ENCODE assay signal across 35 mouse cellular contexts in the genomic region with DNA sequence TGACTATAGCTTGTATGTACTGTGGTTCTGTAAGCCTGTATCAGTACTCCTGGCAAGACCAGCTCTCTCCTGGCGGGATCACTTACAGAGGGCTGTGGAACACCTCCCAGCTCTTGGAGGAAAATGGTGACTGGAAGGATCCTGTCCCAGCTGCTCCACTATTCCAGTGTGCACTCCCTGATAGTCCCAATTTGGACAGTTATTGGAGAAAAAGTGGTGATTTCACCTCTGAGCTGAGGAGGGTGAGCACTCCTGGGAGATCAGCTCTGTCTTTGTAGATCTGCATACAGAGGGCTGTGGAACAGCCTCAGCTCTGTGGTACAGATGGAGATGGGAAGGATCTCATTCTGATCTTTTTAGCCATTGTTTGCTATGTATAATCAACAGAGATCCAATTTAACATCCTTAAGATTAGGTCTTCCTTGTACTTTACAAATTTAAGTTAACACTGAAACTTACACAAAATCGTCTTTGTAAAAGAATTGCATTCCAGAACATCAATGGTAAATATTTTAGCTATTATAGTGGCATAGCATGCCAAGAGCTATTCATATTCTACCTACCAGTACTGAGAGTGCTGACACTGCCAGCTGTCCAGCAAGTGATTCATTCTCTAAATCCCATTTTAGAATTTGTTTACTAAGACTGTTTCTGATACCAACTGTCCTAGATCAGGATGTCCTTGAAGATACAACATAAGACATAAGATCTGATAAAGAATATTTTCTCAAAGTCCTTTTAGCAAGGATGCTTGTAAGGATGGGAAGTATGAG. TPM values are rescaled to one million over a fixed set of nuclear protein-coding genes. Genes with fewer than 3 reads are reported as not detected.
A peak's percentile ranks its signal among the peaks of the same experiment; 100 is the strongest.
DNase-seq lines count a peak whose midpoint lies in the region; ATAC-seq lines count a peak whose summit lies in the region.
"Had no signal": no experiment of that assay in that cellular context is flagged by ENCODE, and none has a peak within 500 bp of the region (broad histone marks: within the 10 kb centered on the region; RNA-seq: fewer than 3 reads in every experiment).

No protein-coding gene starts in this region.

- H3K27me3 ChIP-seq in kidney, embryonic 15.5 days: no peaks in the 10 kb centered on the region
- H3K27me3 ChIP-seq: CH12.LX; liver, embryonic 12.5 days; neural tube, embryonic 12.5 days; stomach, embryonic 15.5 days had no signal

- intact Hi-C loops in left cerebral cortex, postnatal 25 days (cut with DNase I): no loop called here
- intact Hi-C loops in left cerebral cortex, postnatal 4 days (cut with DNase I): loop anchor here (10.0 kb wide), 1 partner anchor 355 kb away; no protein-coding TSS in a partner anchor

- H3K36me3 ChIP-seq in kidney, embryonic 15.5 days: no peaks in the 10 kb centered on the region
- H3K36me3 ChIP-seq: liver, embryonic 12.5 days; neural tube, embryonic 12.5 days; stomach, embryonic 15.5 days had no signal

- no peak overlapping the region for H3K9ac ChIP-seq in kidney, embryonic 15.5 days
- H3K9ac ChIP-seq: forebrain, postnatal 0 days; liver, embryonic 12.5 days; liver, postnatal 0 days; neural tube, embryonic 12.5 days; stomach, embryonic 15.5 days had no signal

- H3K4me1 ChIP-seq in kidney, embryonic 15.5 days: no peaks in the 10 kb centered on the region
- H3K4me1 ChIP-seq: liver, embryonic 12.5 days; neural tube, embryonic 12.5 days; stomach, embryonic 15.5 days had no signal

- no peak overlapping the region for H3K4me2 ChIP-seq in kidney, embryonic 15.5 days
- H3K4me2 ChIP-seq: heart, embryonic 11.5 days; liver, embryonic 12.5 days; midbrain, embryonic 11.5 days; neural tube, embryonic 12.5 days; stomach, embryonic 15.5 days had no signal

- DNase-seq in cerebellum, postnatal 4 days (ENCODE audit: low spot score in 2 of 2): no peak
- DNase-seq in left cerebral cortex, postnatal 25 days (ENCODE audit: low spot score in 2 of 2): peak; percentile 6 to 23
- DNase-seq in left cerebral cortex, postnatal 4 days: no peak
- DNase-seq in cerebellum, adult 9-10 months: peak; percentile 84
- DNase-seq in cerebellum, postnatal 36 days: peak; percentile 31 to 60
- DNase-seq in adrenal gland, adult 8-10 months: no peak
- DNase-seq: adrenal gland, postnatal 10 days; forebrain, postnatal 0 days; gastrocnemius, postnatal 14 days; heart, adult 11 months; kidney, adult 18-20 months; kidney, postnatal 4 days; liver, postnatal 0 days; lung, postnatal 36 days; thymus, postnatal 25 days had no signal

- peak; percentile 84 for ATAC-seq in cerebellum, adult (ENCODE audit: insufficient number of reproducible peaks, low FRiP score, low TSS enrichment)
- ATAC-seq in kidney, embryonic 15.5 days (replicated peaks; ENCODE audit: low FRiP score): no peak
- ATAC-seq: activated CD4-positive, CD25-positive, alpha-beta regulatory T cell, adult 4 months; forebrain, postnatal 0 days; hindbrain, embryonic 16.5 days; liver, embryonic 12.5 days; liver, postnatal 0 days had no signal

- H3K27ac ChIP-seq in kidney, embryonic 15.5 days: no peak overlapping the region
- H3K27ac ChIP-seq: left cerebral cortex, adult 2 months; liver, embryonic 12.5 days; neural tube, embryonic 12.5 days; stomach, embryonic 15.5 days had no signal

- H3K9me3 ChIP-seq in kidney, embryonic 15.5 days (replicated peaks): no peaks in the 10 kb centered on the region
- H3K9me3 ChIP-seq: liver, embryonic 12.5 days; neural tube, embryonic 12.5 days; stomach, embryonic 15.5 days had no signal

- H3K4me3 ChIP-seq in kidney, embryonic 15.5 days (replicated peaks): no peak overlapping the region
- H3K4me3 ChIP-seq: erythroblast, embryonic 14.5 days; left cerebral cortex, adult 2 months; liver, embryonic 12.5 days; myocyte; neural tube, embryonic 12.5 days; stomach, embryonic 15.5 days had no signal

- 84% methylated on average over 2 of the region's 2 CpGs for whole genome bisulfite sequencing in kidney, embryonic 15.5 days

RNA-seq across cellular contexts. Expression of gene Cdh7, which starts 52.6 kb away (rescaled TPM):
- 10 to 100 TPM; 20.1 to 24.4 TPM for total RNA-seq in left cerebral cortex, postnatal 25 days (2021)
- total RNA-seq in left cerebral cortex, postnatal 4 days (2021): 10 to 100 TPM; 18.2 to 19.2 TPM
- under 1 TPM in 1 of 4 experiments, not detected in 3; 0.37 TPM for total RNA-seq in adrenal gland, adult 8-10 months (2022)
- polyA plus RNA-seq in kidney, embryonic 15.5 days (2015; fragmentation: Nextera tagmentation; extraction: Ambion mirVana): 0.14 and 0.18 TPM in 2 replicates
- total RNA-seq: adrenal gland, postnatal 10 days; CH12.LX; ES-E14; gastrocnemius, postnatal 14 days; hematopoietic stem cell, adult 5-6 weeks; megakaryocyte, adult 5-6 weeks had no signal
- polyA plus RNA-seq: activated CD4-positive, CD25-positive, alpha-beta regulatory T cell, adult 4 months; C2C12; erythroblast, embryonic 14.5 days; heart, postnatal 0 days; liver, postnatal 0 days; lung, embryonic 16.5 days; myocyte; small intestine, adult 2 months had no signal

Comparison
In these comparisons a context has a peak if more than half of its experiments do, and no peak if none do; other contexts are left out.
1. DNase-seq: peak in left cerebral cortex, postnatal 25 days (2 of 2), cerebellum, adult 9-10 months (single experiment) and cerebellum, postnatal 36 days (2 of 2); none in cerebellum, postnatal 4 days (0 of 2), left cerebral cortex, postnatal 4 days (single experiment) and adrenal gland, adult 8-10 months (single experiment).
2. RNA of gene Cdh7, which starts 52.6 kb away (total RNA-seq): 20.1 to 24.4 TPM in left cerebral cortex, postnatal 25 days and 18.2 to 19.2 TPM in left cerebral cortex, postnatal 4 days; 0.37 TPM in adrenal gland, adult 8-10 months; every median in the first group is over 10 times any median in the second.